Comparison of ENCODE assay signal across 22 mouse cellular contexts in genomic region chr2:168273387-168273786, GRCm38 (mm10). TPM values are rescaled to one million over a fixed set of nuclear protein-coding genes. Genes with fewer than 3 reads are reported as not detected.
A peak's percentile ranks its signal among the peaks of the same experiment; 100 is the strongest.
DNase-seq lines count a peak whose midpoint lies in the region; ATAC-seq lines count a peak whose summit lies in the region.
"Had no signal": no experiment of that assay in that cellular context is flagged by ENCODE, and none has a peak within 500 bp of the region (broad histone marks: within the 10 kb centered on the region; RNA-seq: fewer than 3 reads in every experiment).

No protein-coding gene starts in this region.

- 0 out of 2 replicates have a peak, but pooled peaks cover 1% of the 10 kb centered on the region for H3K4me1 ChIP-seq in heart, embryonic 11.5 days (ENCODE audit: control insufficient read depth, insufficient read depth, low read length)
- H3K4me1 ChIP-seq in midbrain, embryonic 11.5 days (ENCODE audit: control insufficient read depth, insufficient read depth, low read length) = no peaks in the 10 kb centered on the region
- H3K4me1 ChIP-seq in midbrain, embryonic 15.5 days = no peaks in the 10 kb centered on the region; the same call in 1 of the 2 replicates
- H3K4me1 ChIP-seq: hindbrain, embryonic 15.5 days had no signal

- H3K9ac ChIP-seq in heart, embryonic 11.5 days (ENCODE audit: low read depth, low read length) = no peak overlapping the region
- no peak overlapping the region for H3K9ac ChIP-seq in midbrain, embryonic 11.5 days (ENCODE audit: low read length)
- H3K9ac ChIP-seq in midbrain, embryonic 15.5 days = no peak overlapping the region
- H3K9ac ChIP-seq: hindbrain, embryonic 15.5 days; lung, embryonic 14.5 days; neural tube, embryonic 12.5 days had no signal

- H3K4me3 ChIP-seq in heart, embryonic 11.5 days (ENCODE audit: low read depth, low read length) = no peak overlapping the region
- no peak overlapping the region for H3K4me3 ChIP-seq in midbrain, embryonic 11.5 days (ENCODE audit: low read depth, low read length)
- H3K4me3 ChIP-seq in midbrain, embryonic 15.5 days = no peak overlapping the region
- H3K4me3 ChIP-seq: hindbrain, embryonic 15.5 days; neural tube, embryonic 12.5 days had no signal

- no peak for ATAC-seq in heart, embryonic 11.5 days (replicated peaks; ENCODE audit: insufficient number of reproducible peaks, low FRiP score, low TSS enrichment)
- ATAC-seq in midbrain, embryonic 11.5 days (ENCODE audit: low FRiP score) = no peak
- no peak for ATAC-seq in midbrain, embryonic 15.5 days (replicated peaks)
- ATAC-seq in granulocyte monocyte progenitor cell, adult 5-6 weeks (replicated peaks; ENCODE audit: poor library complexity, severe bottlenecking) = peak; percentile 54
- peak; percentile 78 for ATAC-seq in megakaryocyte-erythroid progenitor cell, adult 5-6 weeks (replicated peaks; ENCODE audit: low FRiP score, low TSS enrichment, poor library complexity, severe bottlenecking)
- no peak for ATAC-seq in inflammation-experienced regulatory T-cells, adult 6 months
- ATAC-seq: Patski had no signal

- no peaks in the 10 kb centered on the region for H3K36me3 ChIP-seq in heart, embryonic 11.5 days (ENCODE audit: control insufficient read depth, insufficient read depth, low read length)
- no peaks in the 10 kb centered on the region for H3K36me3 ChIP-seq in midbrain, embryonic 11.5 days (ENCODE audit: control insufficient read depth, insufficient read depth, low read length)
- no peaks in the 10 kb centered on the region for H3K36me3 ChIP-seq in midbrain, embryonic 15.5 days (replicated peaks)
- H3K36me3 ChIP-seq: hindbrain, embryonic 15.5 days; neural tube, embryonic 12.5 days had no signal

- no peak overlapping the region for H3K27ac ChIP-seq in heart, embryonic 11.5 days (ENCODE audit: low read depth, low read length)
- H3K27ac ChIP-seq in midbrain, embryonic 11.5 days (ENCODE audit: low read depth, low read length) = no peak overlapping the region
- no peak overlapping the region for H3K27ac ChIP-seq in midbrain, embryonic 15.5 days
- H3K27ac ChIP-seq: hindbrain, embryonic 15.5 days; neural tube, embryonic 12.5 days; stomach, postnatal 0 days had no signal

- H3K4me2 ChIP-seq in heart, embryonic 11.5 days = peak overlapping the region; percentile 3; the same call in 1 of the 2 replicates
- no peak overlapping the region for H3K4me2 ChIP-seq in midbrain, embryonic 11.5 days
- H3K4me2 ChIP-seq in midbrain, embryonic 15.5 days = no peak overlapping the region
- H3K4me2 ChIP-seq: hindbrain, embryonic 15.5 days; lung, embryonic 14.5 days; neural tube, embryonic 12.5 days had no signal

- DNase-seq in heart, adult 11 months = no peak
- peak; percentile 77 for DNase-seq in midbrain, embryonic 11.5 days (ENCODE audit: low spot score, missing footprints)
- DNase-seq: adrenal gland, postnatal 25 days; cerebellum, adult 8-10 months; gastrocnemius, postnatal 36 days; heart, postnatal 14 days; kidney, adult 2 months; kidney, postnatal 14 days; layer of hippocampus, adult 9-11 months; lung, embryonic 14.5 days; lung, postnatal 4 days; right cerebral cortex, postnatal 25 days; thymus, postnatal 14 days had no signal

- peaks cover 98% of the 10 kb centered on the region for H3K27me3 ChIP-seq in heart, embryonic 11.5 days (ENCODE audit: control insufficient read depth, insufficient read depth, low read length)
- no peaks in the 10 kb centered on the region for H3K27me3 ChIP-seq in midbrain, embryonic 11.5 days (ENCODE audit: control insufficient read depth, insufficient read depth, low read length)
- H3K27me3 ChIP-seq in midbrain, embryonic 15.5 days (replicated peaks) = 0 out of 2 replicates have a peak, but pooled peaks cover 8% of the 10 kb centered on the region

- WGBS in heart, embryonic 11.5 days (ENCODE audit: insufficient replicate concordance) = 19% methylated on average over 9 of the region's 9 CpGs
- WGBS in midbrain, embryonic 11.5 days = 45% methylated on average over 9 of the region's 9 CpGs
- WGBS in midbrain, embryonic 15.5 days = 51% methylated on average over 9 of the region's 9 CpGs

- H3K9me3 ChIP-seq in heart, embryonic 11.5 days (replicated peaks; ENCODE audit: control insufficient read depth, low read length) = no peaks in the 10 kb centered on the region
- no peaks in the 10 kb centered on the region for H3K9me3 ChIP-seq in midbrain, embryonic 11.5 days (ENCODE audit: control insufficient read depth, low read length)
- no peaks in the 10 kb centered on the region for H3K9me3 ChIP-seq in midbrain, embryonic 15.5 days
- H3K9me3 ChIP-seq: hindbrain, embryonic 15.5 days; neural tube, embryonic 12.5 days had no signal

RNA-seq across cellular contexts. Expression of gene Kcng1, which starts 8.1 kb away (rescaled TPM):
- polyA plus RNA-seq in heart, embryonic 11.5 days (2014; fragmentation: Nextera tagmentation; extraction: Ambion mirVana) = 1.1 and 1.2 TPM in 2 replicates
- 1.2 and 1.7 TPM in 2 replicates for polyA plus RNA-seq in midbrain, embryonic 11.5 days (2014; fragmentation: Nextera tagmentation; extraction: Ambion mirVana)
- 3.5 and 3.8 TPM in 2 replicates for polyA plus RNA-seq in midbrain, embryonic 15.5 days (2015; fragmentation: Nextera tagmentation; extraction: Ambion mirVana)
- total RNA-seq in granulocyte monocyte progenitor cell, adult 5-6 weeks (2014; fragmentation: Nextera tagmentation) = 3.4 and 4.9 TPM in 2 replicates
- total RNA-seq in granulocyte monocyte progenitor cell, adult 5-6 weeks (2017) = 0.04 and 0.57 TPM in 2 replicates
- total RNA-seq in megakaryocyte-erythroid progenitor cell, adult 5-6 weeks (2014; fragmentation: Nextera tagmentation) = not detected in 2 replicates
- 0.05 TPM in 1 of 2 replicates, not detected in the other for total RNA-seq in megakaryocyte-erythroid progenitor cell, adult 5-6 weeks (2017)
- polyA plus RNA-seq in inflammation-experienced regulatory T-cells, adult 6 months (2017; shearing (Covaris generic)) = not detected
- polyA plus RNA-seq: Patski had no signal

RNA-seq across cellular contexts. Expression of gene Mocs3, which starts 43.0 kb away (rescaled TPM):
- 4.1 and 4.5 TPM in 2 replicates for polyA plus RNA-seq in heart, embryonic 11.5 days (2014; fragmentation: Nextera tagmentation; extraction: Ambion mirVana)
- 8.0 TPM in 2 replicates for polyA plus RNA-seq in midbrain, embryonic 11.5 days (2014; fragmentation: Nextera tagmentation; extraction: Ambion mirVana)
- polyA plus RNA-seq in midbrain, embryonic 15.5 days (2015; fragmentation: Nextera tagmentation; extraction: Ambion mirVana) = 9.3 and 10.3 TPM in 2 replicates
- total RNA-seq in granulocyte monocyte progenitor cell, adult 5-6 weeks (2014; fragmentation: Nextera tagmentation) = 4.1 and 6.0 TPM in 2 replicates
- 3.2 and 3.7 TPM in 2 replicates for total RNA-seq in granulocyte monocyte progenitor cell, adult 5-6 weeks (2017)
- 4.2 and 5.6 TPM in 2 replicates for total RNA-seq in megakaryocyte-erythroid progenitor cell, adult 5-6 weeks (2014; fragmentation: Nextera tagmentation)
- 1.9 and 3.8 TPM in 2 replicates for total RNA-seq in megakaryocyte-erythroid progenitor cell, adult 5-6 weeks (2017)
- 1 to 10 TPM in 1 of 3 experiments, under 1 TPM in 2; 0.47 to 2.0 (median 0.48) TPM for polyA plus RNA-seq in inflammation-experienced regulatory T-cells, adult 6 months (2017; shearing (Covaris generic))

RNA-seq across cellular contexts. Expression of gene Dpm1, which starts 43.0 kb away (rescaled TPM):
- polyA plus RNA-seq in heart, embryonic 11.5 days (2014; fragmentation: Nextera tagmentation; extraction: Ambion mirVana) = 74.5 and 85.1 TPM in 2 replicates
- polyA plus RNA-seq in midbrain, embryonic 11.5 days (2014; fragmentation: Nextera tagmentation; extraction: Ambion mirVana) = 75.4 and 92.2 TPM in 2 replicates
- 42.7 and 56.4 TPM in 2 replicates for polyA plus RNA-seq in midbrain, embryonic 15.5 days (2015; fragmentation: Nextera tagmentation; extraction: Ambion mirVana)
- total RNA-seq in granulocyte monocyte progenitor cell, adult 5-6 weeks (2014; fragmentation: Nextera tagmentation) = 54.1 and 58.0 TPM in 2 replicates
- total RNA-seq in granulocyte monocyte progenitor cell, adult 5-6 weeks (2017) = 46.7 and 54.9 TPM in 2 replicates
- 69.5 and 95.9 TPM in 2 replicates for total RNA-seq in megakaryocyte-erythroid progenitor cell, adult 5-6 weeks (2014; fragmentation: Nextera tagmentation)
- 30.5 and 40.1 TPM in 2 replicates for total RNA-seq in megakaryocyte-erythroid progenitor cell, adult 5-6 weeks (2017)
- 100 to 1,000 TPM in 2 of 3 experiments, 10 to 100 TPM in 1; 81.9 to 112 (median 110) TPM for polyA plus RNA-seq in inflammation-experienced regulatory T-cells, adult 6 months (2017; shearing (Covaris generic))

RNA-seq across cellular contexts. Expression of gene Gm20716, which starts 43.2 kb away (rescaled TPM):
- polyA plus RNA-seq in heart, embryonic 11.5 days (2014; fragmentation: Nextera tagmentation; extraction: Ambion mirVana) = 17.2 and 19.4 TPM in 2 replicates
- 23.8 and 24.6 TPM in 2 replicates for polyA plus RNA-seq in midbrain, embryonic 11.5 days (2014; fragmentation: Nextera tagmentation; extraction: Ambion mirVana)
- polyA plus RNA-seq in midbrain, embryonic 15.5 days (2015; fragmentation: Nextera tagmentation; extraction: Ambion mirVana) = 25.6 and 26.1 TPM in 2 replicates
- 36.9 and 50.4 TPM in 2 replicates for total RNA-seq in granulocyte monocyte progenitor cell, adult 5-6 weeks (2014; fragmentation: Nextera tagmentation)
- 38.6 and 39.8 TPM in 2 replicates for total RNA-seq in granulocyte monocyte progenitor cell, adult 5-6 weeks (2017)
- 38.5 and 43.2 TPM in 2 replicates for total RNA-seq in megakaryocyte-erythroid progenitor cell, adult 5-6 weeks (2014; fragmentation: Nextera tagmentation)
- 35.4 and 55.3 TPM in 2 replicates for total RNA-seq in megakaryocyte-erythroid progenitor cell, adult 5-6 weeks (2017)
- 10 to 100 TPM; 20.2 to 22.3 (median 20.2) TPM for polyA plus RNA-seq in inflammation-experienced regulatory T-cells, adult 6 months (2017; shearing (Covaris generic))

Comparison
In these comparisons a context has a peak if more than half of its experiments do, and no peak if none do; other contexts are left out.
1. ATAC-seq: peak in granulocyte monocyte progenitor cell, adult 5-6 weeks (single experiment) and megakaryocyte-erythroid progenitor cell, adult 5-6 weeks (single experiment); none in heart, embryonic 11.5 days (single experiment), midbrain, embryonic 11.5 days (single experiment), midbrain, embryonic 15.5 days (single experiment) and inflammation-experienced regulatory T-cells, adult 6 months (single experiment).